Mouse (Mus musculus): Measurements from ENCODE around the gene Pla1a. TPM values are rescaled to one million over a fixed set of nuclear protein-coding genes. Genes with fewer than 3 reads are reported as not detected.

Pla1a gene
- polyA plus RNA-seq (2017; shearing (Covaris generic)): under 1 TPM; 0.13 to 0.20 TPM

DNA sequence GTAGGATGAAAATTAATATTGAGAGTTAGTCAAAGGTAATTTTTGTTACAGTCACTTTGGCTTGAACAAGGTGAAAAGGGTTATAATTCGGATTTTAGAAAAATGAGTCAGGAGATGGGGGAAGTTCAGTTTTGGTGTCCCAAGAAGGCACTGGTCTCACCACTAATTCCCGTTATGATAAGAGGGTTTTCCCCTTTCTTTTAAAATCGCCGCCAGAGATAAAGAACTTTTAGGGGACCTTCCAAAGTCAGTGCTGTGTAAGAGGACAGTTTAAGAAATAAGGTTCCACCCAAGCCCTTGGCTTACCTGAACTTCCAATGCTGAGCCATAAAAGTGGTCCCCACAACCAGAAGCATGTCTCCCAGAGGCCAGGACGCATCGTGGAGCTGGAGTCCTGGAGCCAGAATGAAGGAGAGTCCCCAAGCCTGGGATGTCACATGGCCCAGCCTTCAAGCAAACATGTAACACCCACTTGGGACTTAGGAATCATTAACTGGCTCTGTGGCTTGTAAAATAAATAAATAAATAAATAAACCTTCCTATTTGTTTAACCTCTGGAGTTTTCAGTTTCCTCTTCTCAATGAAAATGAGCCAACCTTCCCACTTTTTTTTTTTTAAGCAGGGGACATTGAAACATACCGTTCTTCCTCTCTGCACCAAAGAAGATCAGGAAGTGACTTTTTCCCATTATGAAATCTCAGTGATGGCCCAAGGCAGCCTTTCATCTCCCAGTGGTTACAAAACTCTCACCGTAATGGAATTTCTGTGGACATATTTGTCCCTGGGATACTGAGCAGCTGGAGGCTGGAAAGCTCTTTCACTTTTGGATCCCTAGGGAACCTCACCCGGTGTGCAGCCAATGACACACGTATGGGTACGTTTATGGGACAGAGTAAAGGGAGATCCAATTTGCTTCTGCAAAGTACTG lies at the start of gene Pla1a:
Gene Pla1a, minus strand, starts transcription at position 648 of the 928 bp plus-strand sequence.

GRCm38 (mm10) chr16:38455511-38456418 lies 22.8 kb upstream of the Pla1a start, which contains the start of gene Cd80:
Gene Cd80 (plus strand): TSS chr16:38455561.

DNA sequence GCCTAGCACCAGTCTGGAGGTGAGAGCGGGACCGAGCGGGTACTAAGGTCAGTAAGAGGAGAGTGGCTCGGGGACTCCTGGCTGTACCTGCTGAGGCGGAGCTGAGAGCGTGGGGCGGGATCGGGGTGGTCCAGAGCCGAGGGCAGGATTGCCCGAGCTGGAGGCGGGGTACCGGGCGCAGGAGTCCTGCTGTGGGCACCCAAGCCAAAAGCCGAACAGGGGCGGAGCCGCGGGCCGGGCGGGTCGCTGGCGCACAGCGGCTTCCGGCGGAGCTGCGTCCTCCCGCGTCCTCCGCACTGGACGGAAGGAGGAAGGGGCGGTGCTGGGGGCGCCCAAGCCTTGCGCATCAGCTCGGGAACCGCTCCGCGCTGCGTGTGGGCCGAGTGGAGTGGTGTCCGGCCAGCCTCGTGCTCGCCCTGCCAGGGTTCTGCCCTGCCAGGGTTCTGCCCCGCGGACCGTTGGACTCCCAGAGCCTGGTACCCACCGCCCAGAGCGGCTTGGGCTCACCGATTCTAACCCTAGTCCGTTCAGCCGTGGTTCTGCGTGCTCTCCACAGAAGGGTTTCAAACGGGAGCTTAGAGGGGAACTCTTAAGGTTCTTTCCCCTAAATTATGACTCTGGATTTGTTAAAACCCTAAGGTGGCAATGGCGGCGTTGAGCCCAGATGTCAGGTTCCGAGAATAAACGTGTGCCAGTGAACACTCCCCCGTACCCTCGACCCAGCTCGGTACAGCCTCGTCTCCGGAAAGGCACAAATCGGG lies 19.7 kb upstream of the Pla1a start, which contains the start of gene Adprh:
Gene Adprh, minus strand, starts transcription at position 262 of the 761 bp plus-strand sequence.

DNA sequence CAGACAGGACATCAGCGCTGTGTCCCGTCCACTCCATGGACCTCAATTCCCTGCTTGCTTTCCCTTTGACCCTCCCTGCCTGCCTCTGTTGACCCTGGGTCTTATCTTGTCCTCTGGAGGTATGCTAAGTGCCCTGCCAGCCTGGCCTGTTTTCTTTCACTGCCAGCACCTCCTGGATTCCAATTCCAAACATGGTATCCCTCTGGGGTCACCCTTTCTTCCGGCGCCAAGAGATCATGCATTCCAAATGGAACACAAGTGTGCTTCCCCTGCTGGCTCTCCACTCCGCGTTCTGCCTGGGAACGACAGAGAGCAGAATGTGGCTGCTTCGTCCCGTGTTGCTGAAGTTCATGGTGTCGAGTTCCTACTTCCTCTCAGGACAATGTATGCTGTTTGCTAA lies 71.0 kb downstream of the Pla1a start, which contains the start of gene Popdc2:
Gene Popdc2, plus strand, starts transcription at position 277 of the 400 bp plus-strand sequence.

GRCm38 (mm10) chr16:38346529-38347325 lies 86.2 kb downstream of the Pla1a start, which contains the start of the genes Cox17 and Gm21987:
Gene Cox17 (plus strand): TSS chr16:38346991.
Gene Gm21987 (plus strand): TSS chr16:38347040.

Other genes with a start within 250 kb of the Pla1a start
- gene Nr1i2, start 138.3 kb downstream of the Pla1a start, polyA plus RNA-seq (2017; shearing (Covaris generic)): not detected
- under 1 TPM; 0.11 to 0.59 TPM for gene Maats1, start 91.0 kb downstream of the Pla1a start, polyA plus RNA-seq (2017; shearing (Covaris generic))
- gene Cox17, start 86.2 kb downstream of the Pla1a start, polyA plus RNA-seq (2017; shearing (Covaris generic)): 100 to 1,000 TPM; 192 to 256 TPM
- gene Gm21987, start 86.1 kb downstream of the Pla1a start, polyA plus RNA-seq (2017; shearing (Covaris generic)): under 1 TPM in 1 of 2 experiments, not detected in 1; 0.60 TPM
- gene Popdc2, start 70.9 kb downstream of the Pla1a start, polyA plus RNA-seq (2017; shearing (Covaris generic)): 10 to 100 TPM in 1 of 2 experiments, under 1 TPM in 1; 0.16 to 13.2 TPM
- 100 to 1,000 TPM in 1 of 2 experiments, 10 to 100 TPM in 1; 70.6 to 120 TPM for gene Adprh, start 19.6 kb upstream of the Pla1a start, polyA plus RNA-seq (2017; shearing (Covaris generic))
- 1 to 10 TPM in 1 of 2 experiments, under 1 TPM in 1; 0.32 to 7.8 TPM for gene Cd80, start 22.4 kb upstream of the Pla1a start, polyA plus RNA-seq (2017; shearing (Covaris generic))
- gene Timmdc1, start 89.5 kb upstream of the Pla1a start, polyA plus RNA-seq (2017; shearing (Covaris generic)): 1 to 10 TPM; 5.8 to 8.2 TPM
- 10 to 100 TPM; 38.4 to 39.0 TPM for gene Poglut1, start 117.1 kb upstream of the Pla1a start, polyA plus RNA-seq (2017; shearing (Covaris generic))
- 10 to 100 TPM; 32.7 to 45.8 TPM for gene Tmem39a, start 125.6 kb upstream of the Pla1a start, polyA plus RNA-seq (2017; shearing (Covaris generic))